Mouse (Mus musculus) brown adipose tissue, adult 24 weeks (tissue): ENCODE results near the gene Rgs17. TPM values are rescaled to one million over a fixed set of nuclear protein-coding genes. Genes with fewer than 3 reads are reported as not detected.
"Not testable (repeated sequence)": the region's sequence is repeated elsewhere in the genome, so short reads cannot be mapped to it uniquely, and the experiment has no call there.

Experiments
- H3K27ac ChIP-seq: fragments of 200-500 bp; replicated peaks from 2 replicates; pipeline ENCODE4 v1.5.1; 2012; ENCODE audit warnings: low read depth, mild to moderate bottlenecking, low read length
- H3K4me1 ChIP-seq: fragments of 200-500 bp; 2 replicates; pipeline ENCODE4 v1.6.1; 2012; ENCODE audit warnings: low read length, mixed read lengths; ENCODE audit not compliant: control insufficient read depth, insufficient read depth, insufficient read length
- H3K4me3 ChIP-seq: fragments of 200-500 bp; 2 replicates; pipeline ENCODE4 v1.5.1; 2012; ENCODE audit warnings: low read depth, mild to moderate bottlenecking, low read length, moderate library complexity; ENCODE audit not compliant: insufficient read depth
- polyA plus RNA-seq: library from polyadenylated mRNA; stranded (reverse); fragments of >200 nt; gene quantifications from 2 replicates; pipeline ENCODE4 v1.2.4, GENCODE M21; 2012; ENCODE audit not compliant: missing spikeins, insufficient read depth, insufficient read length

Rgs17 gene
- polyA plus RNA-seq, result not detected in 2 replicates

- Histone ChIP-seq H3K4me1 (no peaks in the 10 kb centered on the region), H3K27ac (no peak within 1 kb of the TSS), H3K4me3 (peak within 1 kb of the TSS; percentile 35)
These were observed at the start of gene Rgs17 for GRCm38 (mm10) chr10:5922294-5922828. Rgs17 (minus strand) TSS chr10:5922400.

DNA sequence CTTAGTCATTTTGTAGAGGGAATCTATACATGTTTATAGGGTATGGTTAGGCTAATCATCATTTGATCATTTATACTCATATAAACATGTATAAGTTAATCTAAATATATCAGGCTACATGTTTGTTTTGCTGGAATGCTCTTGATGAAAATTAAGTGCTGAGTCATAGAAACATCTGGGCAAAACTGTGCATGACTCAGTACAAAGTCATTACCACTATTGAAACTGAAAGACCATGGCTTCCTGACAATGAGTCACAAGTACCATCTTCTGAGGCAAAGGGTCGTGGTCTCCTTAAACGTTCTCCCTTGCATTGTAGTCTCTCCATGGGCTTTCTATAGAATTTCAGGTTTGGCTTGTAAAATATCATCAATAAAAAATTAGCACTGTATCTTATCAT is 45.5 kb upstream of the Rgs17 start:
- Histone ChIP-seq H3K4me3 (no peak overlapping the region), H3K27ac (no peak overlapping the region), H3K4me1 (no peaks in the 10 kb centered on the region)

GRCm38 (mm10) chr10:5953787-5954186 is 31.6 kb upstream of the Rgs17 start:
- H3K4me3 ChIP-seq, H3K4me1 ChIP-seq, H3K27ac ChIP-seq: not testable (repeated sequence)

- no peak overlapping the region for H3K4me3 ChIP-seq
- H3K4me1 ChIP-seq, result no peaks in the 10 kb centered on the region
- H3K27ac ChIP-seq, result no peak overlapping the region
These were observed 2.1 kb upstream of the Rgs17 start for GRCm38 (mm10) chr10:5924261-5924660.

GRCm38 (mm10) chr10:5923096-5923495 is 896 bp upstream of the Rgs17 start:
- Histone ChIP-seq H3K4me1 (no peaks in the 10 kb centered on the region), H3K27ac (no peak overlapping the region), H3K4me3 (no peak overlapping the region)

DNA sequence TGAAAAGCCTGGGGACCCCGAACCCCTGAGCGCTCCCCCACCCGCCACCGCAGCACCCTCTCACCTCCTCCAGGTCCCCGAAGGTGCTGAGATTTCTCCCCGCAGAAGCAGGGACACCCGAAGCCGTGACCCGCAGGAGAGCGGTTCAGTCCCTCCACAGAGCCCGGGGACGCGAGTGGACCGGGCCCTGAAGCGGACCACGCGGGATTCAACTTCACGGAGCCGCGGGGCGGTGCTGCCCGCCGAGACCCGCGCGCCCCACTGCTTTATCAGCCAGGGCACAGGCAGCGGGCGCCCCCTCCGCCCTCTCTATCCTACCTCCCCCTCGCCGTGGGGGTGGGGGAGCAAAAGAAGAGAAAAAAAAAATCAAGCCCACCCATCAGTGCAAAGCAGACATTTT is 429 bp downstream of the Rgs17 start:
- H3K4me3 ChIP-seq, result peak overlapping the region; percentile 32
- H3K27ac ChIP-seq, result no peak overlapping the region
- H3K4me1 ChIP-seq, result no peaks in the 10 kb centered on the region

DNA sequence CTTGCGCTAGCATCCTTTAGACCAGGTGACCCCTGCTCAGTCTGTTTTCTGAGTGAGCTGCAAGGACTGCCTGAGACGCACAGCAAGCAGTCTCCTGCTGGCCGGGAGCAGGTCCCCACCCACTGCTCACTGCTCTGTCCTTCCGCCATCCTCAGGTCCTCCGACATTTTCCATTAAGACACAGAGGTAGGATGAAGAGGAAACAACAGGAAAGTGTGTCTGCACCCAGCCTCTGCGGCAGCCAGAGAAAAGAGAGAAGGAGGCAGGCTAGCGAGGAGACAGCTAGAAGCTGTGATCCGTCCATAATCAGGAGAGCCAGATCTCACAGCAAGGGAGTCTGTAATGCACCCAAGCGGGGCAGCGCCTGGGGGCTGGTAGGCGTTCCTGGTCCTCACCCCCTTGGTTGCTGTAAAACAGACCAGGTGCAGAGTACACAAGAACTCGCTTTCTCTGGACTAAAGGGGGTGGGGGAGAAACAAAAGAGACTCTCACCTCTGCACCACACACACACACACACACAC is 1.1 kb downstream of the Rgs17 start:
- Histone ChIP-seq H3K27ac (no peak overlapping the region), H3K4me3 (0 out of 2 replicates have a peak overlapping the region, but pooled peaks have one; percentile 32), H3K4me1 (no peaks in the 10 kb centered on the region)

- Histone ChIP-seq H3K27ac (no peak overlapping the region), H3K4me3 (no peak overlapping the region), H3K4me1 (no peaks in the 10 kb centered on the region)
These were observed 17.8 kb downstream of the Rgs17 start for GRCm38 (mm10) chr10:5904399-5904798.

DNA sequence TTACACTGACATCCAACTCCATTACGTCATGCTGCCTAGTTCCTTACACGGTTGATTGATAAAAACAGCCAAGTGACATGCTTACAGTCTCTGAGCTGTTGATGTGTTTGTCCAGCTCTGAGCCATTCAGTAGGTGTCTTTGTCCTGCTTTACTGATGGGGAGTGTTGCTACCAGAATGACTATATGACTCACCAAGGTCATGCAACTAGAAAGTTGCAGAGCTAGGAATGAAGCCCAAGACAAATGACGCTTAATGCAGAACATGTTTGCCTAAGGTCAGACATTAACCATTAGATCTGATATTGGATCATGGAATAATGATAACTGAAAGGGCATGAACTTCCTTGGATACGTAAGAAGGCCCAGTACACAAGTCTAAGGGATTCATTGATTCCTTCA is 20.4 kb downstream of the Rgs17 start:
- Histone ChIP-seq H3K27ac (no peak overlapping the region), H3K4me1 (no peaks in the 10 kb centered on the region), H3K4me3 (no peak overlapping the region)

DNA sequence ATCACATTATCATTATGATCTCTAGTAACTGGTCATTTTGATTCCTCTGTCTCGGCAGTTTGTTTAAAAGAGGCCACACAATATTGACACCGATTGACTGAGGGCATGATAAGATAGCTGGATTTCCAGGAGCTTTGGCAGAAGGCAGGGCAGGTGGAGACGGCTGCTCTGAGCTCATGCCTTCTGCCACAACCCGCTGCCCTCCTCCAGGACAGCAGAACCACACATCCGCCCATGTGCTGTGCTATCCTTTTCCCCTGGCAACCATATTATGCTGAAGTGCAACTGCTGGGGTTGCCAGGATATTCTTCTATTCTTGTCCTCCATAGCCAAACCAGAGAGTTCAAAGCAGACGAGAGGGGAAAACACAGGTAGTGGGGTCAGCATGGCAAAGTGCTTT is 21.5 kb downstream of the Rgs17 start:
- Histone ChIP-seq H3K4me1 (no peaks in the 10 kb centered on the region), H3K4me3 (no peak overlapping the region), H3K27ac (no peak overlapping the region)

- no peak overlapping the region for H3K4me3 ChIP-seq
These were observed 45.1 kb downstream of the Rgs17 start for GRCm38 (mm10) chr10:5877106-5877505.

GRCm38 (mm10) chr10:5871081-5871480 is 51.1 kb downstream of the Rgs17 start:
- no peaks in the 10 kb centered on the region for H3K4me1 ChIP-seq
- no peak overlapping the region for H3K27ac ChIP-seq
- H3K4me3 ChIP-seq, result no peak overlapping the region

More at GRCm38 (mm10) chr10:5877106-5877505, 45.1 kb downstream of the Rgs17 start:
- H3K27ac ChIP-seq, result no peak overlapping the region
- H3K4me1 ChIP-seq, result no peaks in the 10 kb centered on the region

DNA sequence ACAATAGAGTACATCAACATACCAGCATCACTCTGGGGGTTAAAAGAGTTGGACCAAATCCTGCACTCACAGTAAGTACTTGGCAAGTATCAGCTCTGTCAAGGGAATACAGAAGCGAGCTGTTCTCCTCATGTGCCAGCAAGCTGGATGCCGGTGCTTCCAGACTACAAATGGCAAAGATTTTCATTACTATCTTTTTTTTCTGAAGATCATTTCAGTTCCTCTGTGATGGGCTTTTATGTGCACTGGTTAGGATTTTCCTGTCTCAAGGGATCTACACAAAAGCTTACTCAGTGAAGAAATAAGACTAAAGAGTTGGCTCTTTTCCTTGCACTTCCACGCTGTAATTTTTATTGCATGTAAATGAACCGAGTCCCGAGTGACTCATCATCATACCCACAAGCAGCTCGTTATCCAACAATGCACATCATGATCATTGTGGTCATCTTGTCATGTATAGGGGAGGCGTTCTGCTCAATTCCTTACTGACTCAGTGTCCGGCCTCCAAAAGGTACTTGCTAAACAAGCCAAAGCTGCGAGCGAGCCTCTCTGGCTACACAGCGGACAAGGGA is 54.1 kb downstream of the Rgs17 start:
- Histone ChIP-seq H3K4me1 (no peaks in the 10 kb centered on the region), H3K4me3 (no peak overlapping the region), H3K27ac (no peak overlapping the region)

DNA sequence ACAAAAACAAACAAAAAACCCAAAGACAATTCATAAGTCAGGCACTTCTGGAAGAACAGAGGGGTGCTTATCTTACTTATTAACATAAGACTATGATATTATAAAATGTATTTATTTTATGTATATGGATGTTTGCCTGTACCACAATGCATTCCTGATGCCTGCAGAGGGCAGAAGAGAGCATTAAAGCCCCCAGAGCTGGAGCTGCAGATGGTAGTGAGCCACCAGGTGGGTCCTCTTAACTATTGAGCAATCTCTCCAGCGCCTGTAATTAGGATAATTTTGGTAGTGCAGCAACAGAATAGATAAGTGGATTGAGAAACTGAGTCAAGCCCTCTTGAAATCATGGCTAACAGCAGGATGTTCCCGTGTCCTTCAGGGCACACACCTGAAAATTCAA is 56.2 kb downstream of the Rgs17 start:
- Histone ChIP-seq H3K4me3 (no peak overlapping the region), H3K27ac (no peak overlapping the region), H3K4me1 (no peaks in the 10 kb centered on the region)

- H3K4me3 ChIP-seq, result no peak overlapping the region
- H3K4me1 ChIP-seq, result no peaks in the 10 kb centered on the region
These were observed 59.5 kb downstream of the Rgs17 start for GRCm38 (mm10) chr10:5862669-5863068.

DNA sequence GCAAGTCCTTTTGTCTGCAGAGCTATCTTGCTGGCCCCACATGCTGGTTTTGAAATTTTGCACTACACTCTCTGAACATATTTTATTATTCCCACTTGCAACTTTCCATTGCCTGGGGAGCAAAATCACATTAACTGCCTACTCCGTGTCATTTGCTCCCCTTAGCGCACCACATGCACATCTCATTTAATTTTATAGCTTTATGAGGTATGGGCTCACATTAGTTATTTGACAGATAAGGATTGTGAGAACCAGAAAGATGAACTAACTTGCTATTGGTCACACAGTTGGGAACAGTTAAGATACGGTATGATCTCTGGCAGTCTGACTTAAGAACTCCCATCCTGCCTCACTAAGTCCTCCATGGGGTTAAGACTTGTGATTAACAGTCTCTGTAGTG is 61.4 kb downstream of the Rgs17 start:
- Histone ChIP-seq H3K27ac (no peak overlapping the region), H3K4me3 (no peak overlapping the region), H3K4me1 (no peaks in the 10 kb centered on the region)

More at GRCm38 (mm10) chr10:5862669-5863068, 59.5 kb downstream of the Rgs17 start:
- H3K27ac ChIP-seq, result no peak overlapping the region
